Comparison of ENCODE assay signal across 7 mouse cellular contexts in the genomic region with DNA sequence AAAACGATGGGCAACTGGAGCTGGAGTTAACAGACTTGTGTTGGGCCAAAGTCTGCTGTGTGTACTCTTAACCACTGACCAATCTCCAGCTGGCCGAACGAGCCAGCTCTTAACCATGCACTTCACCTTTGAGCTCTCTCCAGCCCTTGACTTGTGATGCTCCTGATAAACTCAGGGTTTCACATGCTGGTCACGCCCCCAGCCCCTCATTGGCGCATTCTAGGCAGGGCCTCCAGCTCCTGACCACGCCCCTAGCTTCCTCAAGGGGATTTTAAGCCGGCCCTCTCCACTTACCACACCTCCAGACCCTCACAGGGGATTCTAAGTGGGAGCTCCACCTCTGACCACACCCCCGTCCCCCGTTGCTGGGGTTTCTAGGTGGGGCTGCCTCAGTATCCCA. TPM values are rescaled to one million over a fixed set of nuclear protein-coding genes. Genes with fewer than 3 reads are reported as not detected.
DNase-seq lines count a peak whose midpoint lies in the region; ATAC-seq lines count a peak whose summit lies in the region.

No protein-coding gene starts in this region.

- H3K9me3 ChIP-seq in kidney, embryonic 16.5 days (ENCODE audit: low read length), result peaks cover 16% of the 10 kb centered on the region; the same call in 1 of the 2 replicates

- H3K9ac ChIP-seq in kidney, embryonic 16.5 days (replicated peaks; ENCODE audit: low read length), result no peak overlapping the region

- DNase-seq in 3134 (ENCODE audit: extremely low read depth, insufficient read length, low spot score), result peak; percentile 47
- peak; percentile 72 for DNase-seq in 416B (ENCODE audit: low read depth)
- DNase-seq in embryo, embryonic 11 days, result peak; percentile 92
- DNase-seq in lung, postnatal 36 days, result peak; percentile 90
- peak; percentile 57 to 72 for DNase-seq in thymus, postnatal 36 days

- no peak overlapping the region for H3K4me2 ChIP-seq in kidney, embryonic 16.5 days (replicated peaks; ENCODE audit: low read depth, low read length)

- 3% methylated on average over 9 of the region's 9 CpGs for WGBS in kidney, embryonic 16.5 days

- peak; percentile 14; the same call in 1 of the 2 replicates for ATAC-seq in kidney, embryonic 16.5 days (ENCODE audit: low FRiP score, low TSS enrichment)
- ATAC-seq in inflammation-experienced regulatory T-cells, adult 6 months, result no peak

- H3K4me3 ChIP-seq in kidney, embryonic 16.5 days (ENCODE audit: low read length), result no peak overlapping the region

- H3K36me3 ChIP-seq in kidney, embryonic 16.5 days (ENCODE audit: insufficient read depth, low read length), result peaks cover 13% of the 10 kb centered on the region

- peaks cover 29% of the 10 kb centered on the region for H3K27me3 ChIP-seq in kidney, embryonic 16.5 days (ENCODE audit: insufficient read depth, low read length)

- peaks cover 29% of the 10 kb centered on the region for H3K4me1 ChIP-seq in kidney, embryonic 16.5 days (ENCODE audit: insufficient read depth, low read length)

- peak overlapping the region; percentile 15; the same call in 1 of the 2 replicates for H3K27ac ChIP-seq in kidney, embryonic 16.5 days (ENCODE audit: low read length)

RNA-seq across cellular contexts. Expression of gene Oaz1, which starts 4.7 kb away (rescaled TPM):
- 1,744 and 2,086 TPM in 2 replicates for polyA plus RNA-seq in kidney, embryonic 16.5 days (2015; fragmentation: Nextera tagmentation; extraction: Ambion mirVana)
- 1,000 to 10,000 TPM; 1,680 to 2,431 (median 2,240) TPM for polyA plus RNA-seq in inflammation-experienced regulatory T-cells, adult 6 months (2017; shearing (Covaris generic))

RNA-seq across cellular contexts. Expression of gene Lingo3, which starts 12.7 kb away (rescaled TPM):
- 0.66 and 0.71 TPM in 2 replicates for polyA plus RNA-seq in kidney, embryonic 16.5 days (2015; fragmentation: Nextera tagmentation; extraction: Ambion mirVana)
- polyA plus RNA-seq in inflammation-experienced regulatory T-cells, adult 6 months (2017; shearing (Covaris generic)), result not detected

RNA-seq across cellular contexts. Expression of gene Jsrp1, which starts 17.8 kb away (rescaled TPM):
- 4.5 and 4.6 TPM in 2 replicates for polyA plus RNA-seq in kidney, embryonic 16.5 days (2015; fragmentation: Nextera tagmentation; extraction: Ambion mirVana)
- not detected for polyA plus RNA-seq in inflammation-experienced regulatory T-cells, adult 6 months (2017; shearing (Covaris generic))

RNA-seq across cellular contexts. Expression of gene Lsm7, which starts 23.9 kb away (rescaled TPM):
- polyA plus RNA-seq in kidney, embryonic 16.5 days (2015; fragmentation: Nextera tagmentation; extraction: Ambion mirVana), result 248 and 262 TPM in 2 replicates
- polyA plus RNA-seq in inflammation-experienced regulatory T-cells, adult 6 months (2017; shearing (Covaris generic)), result 100 to 1,000 TPM; 144 to 210 (median 202) TPM

RNA-seq across cellular contexts. Expression of gene Sppl2b, which starts 23.9 kb away (rescaled TPM):
- polyA plus RNA-seq in kidney, embryonic 16.5 days (2015; fragmentation: Nextera tagmentation; extraction: Ambion mirVana), result 52.6 and 54.0 TPM in 2 replicates
- 10 to 100 TPM in 2 of 3 experiments, 1 to 10 TPM in 1; 9.6 to 15.0 (median 12.1) TPM for polyA plus RNA-seq in inflammation-experienced regulatory T-cells, adult 6 months (2017; shearing (Covaris generic))
